Mouse (Mus musculus) gastrocnemius, postnatal 10 days (tissue): ENCODE measurements around the gene Lrrc72. TPM values are rescaled to one million over a fixed set of nuclear protein-coding genes. Genes with fewer than 3 reads are reported as not detected.

Experiments used
- DNase-seq: peaks from one replicate; pipeline ENCODE4 v3.0.0; 2021; ENCODE audit warnings: mixed read lengths
- total RNA-seq, 2 experiments: library from RNA; stranded (reverse); gene quantifications; 2 replicates each; pipeline ENCODE4 v1.2.3; 2021

Lrrc72 gene
- total RNA-seq, 2 experiments from 2014 or later = not detected

DNA sequence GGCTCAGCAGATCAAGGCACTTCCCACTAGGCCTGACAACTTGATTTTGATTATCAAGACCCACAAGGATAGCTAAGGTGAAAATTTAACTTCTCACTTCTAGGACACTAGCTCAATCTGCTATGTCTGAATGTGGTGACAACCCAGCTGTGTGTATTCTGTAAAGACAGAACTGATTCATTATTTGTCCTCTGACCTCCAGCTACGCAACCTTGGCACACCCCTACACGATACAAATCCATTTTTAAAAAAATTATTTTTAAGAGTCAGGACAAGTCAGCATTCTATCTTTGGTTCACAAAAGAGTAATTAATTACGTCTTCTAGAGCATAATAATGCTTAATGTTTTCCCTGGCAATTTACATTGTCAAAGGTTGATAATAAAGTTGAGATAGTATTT, 63.6 kb downstream of the Lrrc72 start:
- DNase-seq = no peak

DNA sequence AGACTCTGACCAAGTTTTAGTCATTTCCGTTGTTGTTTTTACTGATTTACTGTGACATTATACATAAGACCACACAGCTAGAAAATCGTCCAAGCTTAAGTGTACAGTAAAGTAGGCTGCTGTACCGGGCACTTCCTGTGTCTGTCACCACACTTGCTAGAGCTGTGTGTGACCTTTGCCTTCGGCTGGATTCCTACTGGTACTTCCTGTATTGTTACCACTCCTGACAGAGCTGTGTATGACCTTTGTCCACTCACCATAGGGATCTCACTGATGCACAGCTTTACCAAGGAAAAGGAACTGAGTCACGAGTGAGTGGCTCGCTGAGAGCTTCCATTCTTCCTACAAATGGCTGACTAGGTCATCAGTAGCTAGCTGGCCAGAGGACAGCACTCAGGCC, 66.1 kb downstream of the Lrrc72 start:
- DNase-seq = no peak

- DNase-seq = no peak
Observed at GRCm38 (mm10) chr12:36182570-36182969, 70.6 kb downstream of the Lrrc72 start.

- DNase-seq = no peak
Observed at GRCm38 (mm10) chr12:36177227-36177626, 76.0 kb downstream of the Lrrc72 start.

GRCm38 (mm10) chr12:36165299-36165698, 87.9 kb downstream of the Lrrc72 start:
- DNase-seq = no peak

- no peak for DNase-seq
Observed at GRCm38 (mm10) chr12:36164126-36164791, 88.9 kb downstream of the Lrrc72 start.

Other genes starting within 250 kb of the Lrrc72 start
- 10 to 100 TPM; 50.8 to 59.4 TPM for gene Tspan13, start 210.9 kb downstream of the Lrrc72 start, total RNA-seq
- 10 to 100 TPM; 13.0 to 16.5 TPM for gene Ankmy2, start 96.3 kb downstream of the Lrrc72 start, total RNA-seq
- 100 to 1,000 TPM; 149 to 155 TPM for gene Bzw2, start 95.3 kb downstream of the Lrrc72 start, total RNA-seq
- gene Sostdc1, start 60.7 kb upstream of the Lrrc72 start, total RNA-seq = 1 to 10 TPM; 2.5 to 3.6 TPM
- gene Ispd, start 128.1 kb upstream of the Lrrc72 start, total RNA-seq = 1 to 10 TPM; 8.9 to 9.4 TPM
- gene D630036H23Rik, start 128.8 kb upstream of the Lrrc72 start, total RNA-seq = 1 to 10 TPM; 1.0 to 1.5 TPM